Mouse (Mus musculus): ENCODE results near the gene Lrrn3. TPM values are rescaled to one million over a fixed set of nuclear protein-coding genes. Genes with fewer than 3 reads are reported as not detected.

Gene Lrrn3
- polyA plus RNA-seq, 1 experiment from 2014 or later, result 11.9 TPM

DNA sequence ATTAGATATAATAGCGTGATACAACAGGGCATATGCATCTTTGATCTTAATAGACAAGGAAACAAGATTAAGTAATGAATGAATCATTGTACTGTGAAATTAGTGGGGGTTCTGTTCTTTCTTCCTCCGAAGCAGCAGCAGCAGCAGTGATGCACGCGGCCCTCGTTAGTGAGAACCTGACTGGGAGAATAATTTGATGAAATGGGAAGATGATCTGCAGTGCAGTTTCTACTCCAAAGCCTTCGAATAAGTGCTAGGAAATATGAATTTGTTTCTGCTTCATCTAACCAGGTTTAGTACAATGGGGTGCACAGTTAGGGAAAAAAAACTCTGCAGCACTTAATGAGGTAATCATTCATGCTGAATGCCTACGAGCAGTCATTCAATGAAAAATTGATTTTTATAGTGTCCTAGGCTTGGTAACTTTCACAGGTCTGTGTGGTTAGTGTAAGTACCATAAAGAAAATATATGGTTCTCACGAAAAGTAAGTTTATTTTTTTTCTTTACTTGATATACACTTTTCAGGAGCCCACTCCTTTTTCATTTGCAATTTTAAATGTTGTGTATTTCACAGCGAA, 61.0 kb downstream of the Lrrn3 start:
- H3K9me3 ChIP-seq, result no peaks in the 10 kb centered on the region
- H3K36me3 ChIP-seq, result no peaks in the 10 kb centered on the region
- no peaks in the 10 kb centered on the region for H3K4me1 ChIP-seq
- ATAC-seq (ENCODE audit: insufficient read depth, low FRiP score, low read depth), result no peak
- no peaks in the 10 kb centered on the region for H3K27me3 ChIP-seq (replicated peaks)
- no peak overlapping the region for H3K27ac ChIP-seq
- no peak overlapping the region for H3K9ac ChIP-seq
- no peak overlapping the region for H3K4me3 ChIP-seq (replicated peaks)
- H3K4me2 ChIP-seq, result no peak overlapping the region
- WGBS, result 66% methylated on average over 9 of the region's 9 CpGs

DNA sequence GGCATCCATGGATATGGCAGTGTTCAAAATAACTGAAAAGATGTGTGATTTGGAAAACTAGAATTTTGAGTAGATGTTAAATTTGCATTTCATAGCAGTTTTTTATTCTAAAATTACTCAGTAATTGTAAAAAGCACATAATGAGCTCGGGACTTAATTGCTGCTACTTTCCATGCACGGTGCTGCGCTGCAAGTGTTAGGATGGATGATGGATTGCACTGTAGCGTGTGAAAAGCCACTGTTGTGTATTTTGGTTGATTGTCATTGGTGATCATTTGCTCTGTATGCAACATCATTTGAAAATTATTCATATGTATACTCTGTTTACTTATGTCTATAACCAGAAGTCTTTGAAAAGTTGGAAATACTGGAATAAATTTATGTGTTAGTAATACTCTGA, 68.3 kb downstream of the Lrrn3 start:
- no peaks in the 10 kb centered on the region for H3K36me3 ChIP-seq
- WGBS, result 80% methylated on average over 4 of the region's 4 CpGs
- no peak overlapping the region for H3K27ac ChIP-seq
- no peaks in the 10 kb centered on the region for H3K9me3 ChIP-seq
- H3K27me3 ChIP-seq (replicated peaks), result no peaks in the 10 kb centered on the region
- no peak overlapping the region for H3K4me3 ChIP-seq (replicated peaks)
- ATAC-seq (ENCODE audit: insufficient read depth, low FRiP score, low read depth), result no peak
- H3K9ac ChIP-seq, result no peak overlapping the region
- no peak overlapping the region for H3K4me2 ChIP-seq
- H3K4me1 ChIP-seq, result 0 out of 2 replicates have a peak, but pooled peaks cover 6% of the 10 kb centered on the region

DNA sequence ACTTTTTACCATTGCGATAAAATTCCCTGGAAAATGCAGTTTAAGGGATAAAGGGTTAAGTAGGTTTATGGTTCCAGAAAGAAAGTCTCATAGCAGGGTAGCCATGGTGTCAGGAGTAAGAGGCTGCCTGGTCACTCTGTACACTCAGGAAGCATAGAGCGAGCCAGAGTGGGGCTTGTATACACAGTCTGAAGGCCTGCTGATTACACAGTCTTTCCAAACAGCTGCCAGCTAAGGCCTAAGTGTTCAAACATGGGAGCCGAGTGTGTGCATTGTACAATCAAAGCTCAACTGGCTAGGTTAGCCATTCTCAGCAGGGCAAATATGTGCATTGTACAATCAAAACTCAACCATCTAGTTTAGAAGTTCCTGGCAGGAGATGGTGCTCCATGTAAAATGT, 69.1 kb downstream of the Lrrn3 start:
- no peaks in the 10 kb centered on the region for H3K9me3 ChIP-seq

DNA sequence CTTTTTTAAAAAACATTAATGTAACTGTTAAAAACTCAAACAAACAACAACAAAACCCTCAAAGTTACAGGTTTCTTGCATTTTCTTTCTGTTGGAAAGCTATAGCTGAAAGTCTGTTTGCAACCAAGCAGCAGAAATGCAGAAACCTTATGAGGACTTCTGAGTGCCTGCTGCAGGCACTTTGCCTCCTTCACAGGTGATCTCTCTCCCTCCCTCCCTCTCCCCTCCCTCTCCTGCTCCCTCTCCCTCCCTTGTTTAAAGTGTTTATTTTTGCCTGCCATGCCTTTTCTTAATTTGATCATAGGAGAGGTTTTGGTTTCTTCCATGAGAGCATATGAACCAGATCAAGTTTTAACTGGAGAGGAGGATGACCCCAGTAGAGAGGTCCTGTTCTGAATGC, 69.6 kb downstream of the Lrrn3 start:
- no peaks in the 10 kb centered on the region for H3K36me3 ChIP-seq
- ATAC-seq (ENCODE audit: insufficient read depth, low FRiP score, low read depth), result peak; percentile 60
- H3K9me3 ChIP-seq, result no peaks in the 10 kb centered on the region
- H3K4me1 ChIP-seq, result 0 out of 2 replicates have a peak, but pooled peaks cover 6% of the 10 kb centered on the region
- H3K9ac ChIP-seq, result no peak overlapping the region
- no peak overlapping the region for H3K4me3 ChIP-seq (replicated peaks)
- H3K27me3 ChIP-seq (replicated peaks), result no peaks in the 10 kb centered on the region
- H3K4me2 ChIP-seq, result no peak overlapping the region
- peak overlapping the region; percentile 51; the same call in 1 of the 2 replicates for H3K27ac ChIP-seq

More for the DNA sequence above, 69.1 kb downstream of the Lrrn3 start:
- no peaks in the 10 kb centered on the region for H3K27me3 ChIP-seq (replicated peaks)
- 24% methylated on average over 3 of the region's 3 CpGs for WGBS
- H3K9ac ChIP-seq, result no peak overlapping the region
- ATAC-seq (ENCODE audit: insufficient read depth, low FRiP score, low read depth), result peak; percentile 99
- no peak overlapping the region for H3K4me2 ChIP-seq
- H3K4me3 ChIP-seq (replicated peaks), result no peak overlapping the region
- peak overlapping the region; percentile 51; the same call in 1 of the 2 replicates for H3K27ac ChIP-seq
- no peaks in the 10 kb centered on the region for H3K36me3 ChIP-seq
- 0 out of 2 replicates have a peak, but pooled peaks cover 6% of the 10 kb centered on the region for H3K4me1 ChIP-seq

DNA sequence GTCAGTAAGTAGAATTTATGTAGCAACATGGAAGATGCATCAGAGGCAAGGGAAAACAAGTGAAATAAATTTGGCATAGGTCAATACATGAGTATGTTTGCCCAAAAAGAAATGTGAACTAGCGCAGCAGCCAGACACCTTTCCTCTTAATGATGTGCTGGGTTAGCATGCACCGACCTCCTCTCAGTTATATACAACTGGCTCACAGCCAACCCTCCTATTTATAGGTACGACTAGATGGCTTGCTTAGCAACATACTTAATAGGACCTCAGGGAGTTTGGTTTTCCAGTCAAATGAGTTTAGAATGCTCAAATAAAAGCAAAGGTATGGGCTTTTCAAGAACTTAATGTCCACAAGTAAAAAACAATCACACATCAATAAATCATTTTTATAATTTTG, 76.8 kb downstream of the Lrrn3 start:
- ATAC-seq (ENCODE audit: insufficient read depth, low FRiP score, low read depth), result no peak
- H3K9ac ChIP-seq, result no peak overlapping the region
- H3K4me3 ChIP-seq (replicated peaks), result no peak overlapping the region
- H3K27me3 ChIP-seq (replicated peaks), result no peaks in the 10 kb centered on the region
- H3K4me2 ChIP-seq, result no peak overlapping the region
- no peaks in the 10 kb centered on the region for H3K4me1 ChIP-seq
- H3K27ac ChIP-seq, result no peak overlapping the region
- no peaks in the 10 kb centered on the region for H3K9me3 ChIP-seq
- 48% methylated on average over 3 of the region's 3 CpGs for WGBS
- H3K36me3 ChIP-seq, result no peaks in the 10 kb centered on the region

DNA sequence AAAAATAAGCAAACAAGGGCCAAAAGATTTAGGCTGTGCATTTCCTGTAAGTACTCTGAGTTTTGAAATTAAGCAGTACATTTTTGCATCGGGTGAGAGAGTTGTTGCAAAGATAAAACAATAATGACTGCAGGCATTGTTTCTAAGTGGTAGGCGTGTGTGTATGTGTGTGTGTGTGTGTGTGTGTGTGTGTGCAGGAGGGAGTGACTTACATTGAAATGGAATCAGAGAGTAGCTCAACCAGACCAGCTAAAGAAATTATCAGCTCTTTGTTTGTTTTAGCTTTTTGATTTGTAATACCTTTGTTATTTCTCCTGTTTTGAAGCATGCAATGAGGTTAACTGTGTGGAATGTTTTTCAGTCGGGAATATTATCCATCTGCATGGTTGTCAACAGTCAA, 84.3 kb downstream of the Lrrn3 start:
- 48% methylated on average over 3 of the region's 3 CpGs for WGBS
- no peak overlapping the region for H3K27ac ChIP-seq
- no peak overlapping the region for H3K4me3 ChIP-seq (replicated peaks)
- no peaks in the 10 kb centered on the region for H3K4me1 ChIP-seq
- no peaks in the 10 kb centered on the region for H3K36me3 ChIP-seq
- no peaks in the 10 kb centered on the region for H3K27me3 ChIP-seq (replicated peaks)
- H3K9me3 ChIP-seq, result no peaks in the 10 kb centered on the region
- no peak for ATAC-seq (ENCODE audit: insufficient read depth, low FRiP score, low read depth)
- H3K9ac ChIP-seq, result no peak overlapping the region
- no peak overlapping the region for H3K4me2 ChIP-seq

Measured in stomach, embryonic 15.5 days (tissue).